Mouse (Mus musculus) CH12F3 (cell line): ENCODE measurements around the gene Kif27.
"Not testable (repeated sequence)": the region's sequence is repeated elsewhere in the genome, so short reads cannot be mapped to it uniquely, and the experiment has no call there.

Experiments
- in situ Hi-C: fragments of 300-500 bp; cut with MboI; formaldehyde crosslinking; loops from 2 replicates; pipeline ENCODE4 v1.14.3; 2020; ENCODE audit warnings: low sequenced_read_pairs

Gene Kif27

GRCm38 (mm10) chr13:58358629-58359303 lies at the start of gene Kif27:
Gene Kif27 (minus strand): TSS chr13:58359122.
- in situ Hi-C loops = no loop called here

DNA sequence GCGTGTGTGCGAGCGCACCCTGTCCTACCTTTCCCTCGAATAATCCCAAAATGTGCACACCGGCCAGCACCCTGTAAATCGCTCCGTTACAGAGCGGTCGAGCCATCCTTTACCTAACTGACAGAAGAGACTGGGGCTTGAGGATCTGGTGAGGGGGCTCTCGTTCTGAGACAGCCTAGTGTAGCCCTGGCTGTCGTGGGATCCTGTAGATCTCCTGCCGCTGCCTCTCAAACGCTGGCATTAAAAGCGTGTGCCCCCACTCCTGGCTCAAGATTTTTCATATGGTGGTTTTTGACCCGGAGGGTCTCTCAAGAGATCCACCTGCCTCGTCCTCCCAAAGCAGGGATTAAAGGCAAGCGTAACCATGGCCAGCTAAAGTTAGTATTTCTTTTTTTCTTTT lies 44.3 kb upstream of the Kif27 start, which contains the start of gene Hnrnpk:
Hnrnpk (minus strand) TSS at position 101 of the 400 bp plus-strand sequence.
- in situ Hi-C loops = not testable (repeated sequence)

DNA sequence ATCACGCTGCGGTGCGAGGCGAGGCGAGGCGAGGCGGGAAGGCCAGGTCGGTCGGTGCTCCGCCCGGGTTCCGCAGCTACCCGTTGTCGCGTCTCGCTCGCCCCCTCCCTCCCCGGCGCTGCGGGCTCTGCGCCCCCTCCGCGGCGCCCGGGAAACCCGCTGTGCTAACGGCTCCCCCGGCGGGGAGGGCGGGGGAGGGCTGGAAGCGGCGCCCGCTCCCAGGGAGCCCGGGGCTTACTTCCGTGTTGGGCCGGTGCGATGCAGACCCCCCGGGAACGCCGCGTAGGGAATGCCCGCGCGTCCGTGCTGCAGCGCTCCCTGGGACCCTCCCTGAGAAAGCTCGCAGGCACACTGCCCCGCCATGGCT lies 43.8 kb upstream of the Kif27 start:
- in situ Hi-C loops = no loop called here

GRCm38 (mm10) chr13:58402003-58402743 lies 43.3 kb upstream of the Kif27 start, which contains the start of gene Rmi1:
Gene Rmi1 (plus strand): TSS chr13:58402248.
- in situ Hi-C loops = no loop called here

DNA sequence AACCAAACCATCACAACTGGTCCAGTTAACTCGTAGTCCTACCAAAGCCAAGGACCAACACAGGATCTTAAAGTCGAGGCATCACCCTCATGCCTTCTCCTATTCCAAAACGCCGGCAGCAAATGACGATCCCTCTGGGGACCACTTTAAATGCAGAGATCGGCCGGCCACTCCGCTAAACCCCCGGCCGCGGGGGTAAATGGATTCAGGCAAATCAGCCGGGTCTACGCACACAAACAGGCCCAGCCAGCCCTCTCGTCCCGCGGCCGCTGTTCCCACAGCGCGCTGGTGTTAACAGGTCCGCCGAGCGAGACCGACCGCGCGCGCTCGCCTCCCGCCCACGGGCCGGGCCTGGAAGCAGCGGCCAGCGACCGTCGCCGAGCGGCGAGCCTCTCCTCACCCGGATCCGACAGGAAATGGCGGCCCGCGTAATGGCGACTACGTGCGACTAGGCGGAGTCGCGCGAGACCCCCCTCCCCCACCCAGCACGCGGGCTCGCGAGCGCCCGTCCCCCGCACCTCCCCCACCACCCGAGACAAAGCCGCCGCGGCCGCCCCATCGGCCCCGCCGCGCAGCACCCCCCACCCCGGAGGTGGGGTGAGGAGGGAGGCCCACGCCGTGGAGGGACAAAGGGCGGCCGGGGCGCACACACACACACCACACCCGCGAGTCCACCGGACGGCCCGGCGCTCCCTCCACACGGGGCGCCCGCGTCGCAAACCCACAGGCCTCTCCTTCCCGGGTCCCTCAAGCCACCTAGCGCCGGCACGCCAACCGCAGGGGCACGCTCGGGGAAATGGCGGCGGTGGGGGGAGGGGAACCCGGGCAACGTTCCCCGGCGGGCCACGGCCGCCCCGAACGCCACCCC lies 42.4 kb upstream of the Kif27 start:
- in situ Hi-C loops = no loop called here

- in situ Hi-C loops = no loop called here
Measured at GRCm38 (mm10) chr13:58400576-58400975, 41.7 kb upstream of the Kif27 start.

- in situ Hi-C loops = loop anchor here (25.0 kb wide), 1 partner anchor 235 kb away; the partner anchor contains the start of gene Idnk
Measured at GRCm38 (mm10) chr13:58397651-58398050, 38.7 kb upstream of the Kif27 start.

DNA sequence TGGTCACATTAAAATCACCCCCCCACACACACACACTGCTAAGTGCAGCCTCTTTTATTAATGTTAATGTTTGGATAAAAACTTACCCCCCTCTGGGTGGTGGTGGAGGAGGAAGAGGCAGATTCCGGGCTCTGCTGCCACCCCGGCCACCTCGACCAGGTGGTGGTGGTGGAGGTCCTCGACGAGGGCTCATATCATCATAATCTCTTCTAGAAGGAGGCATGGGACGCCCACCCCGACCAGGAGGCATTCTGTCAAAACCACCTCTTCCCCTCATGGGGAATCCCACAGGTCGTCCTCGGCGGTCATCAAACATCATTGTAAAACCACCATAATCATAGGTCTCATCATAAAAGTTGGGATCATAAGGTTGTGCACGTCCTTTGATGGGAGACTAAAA lies 35.5 kb upstream of the Kif27 start:
- in situ Hi-C loops = loop anchor here (25.0 kb wide), 1 partner anchor 232 kb away; the partner anchor contains the start of gene Idnk

- in situ Hi-C loops = loop anchor here (25.0 kb wide), 1 partner anchor 227 kb away; the partner anchor contains the start of gene Idnk
Measured at GRCm38 (mm10) chr13:58389324-58389951, 30.5 kb upstream of the Kif27 start.

- in situ Hi-C loops = loop anchor here (25.0 kb wide), 1 partner anchor 226 kb away; the partner anchor contains the start of gene Idnk
Measured at GRCm38 (mm10) chr13:58388379-58388778, 29.5 kb upstream of the Kif27 start.

DNA sequence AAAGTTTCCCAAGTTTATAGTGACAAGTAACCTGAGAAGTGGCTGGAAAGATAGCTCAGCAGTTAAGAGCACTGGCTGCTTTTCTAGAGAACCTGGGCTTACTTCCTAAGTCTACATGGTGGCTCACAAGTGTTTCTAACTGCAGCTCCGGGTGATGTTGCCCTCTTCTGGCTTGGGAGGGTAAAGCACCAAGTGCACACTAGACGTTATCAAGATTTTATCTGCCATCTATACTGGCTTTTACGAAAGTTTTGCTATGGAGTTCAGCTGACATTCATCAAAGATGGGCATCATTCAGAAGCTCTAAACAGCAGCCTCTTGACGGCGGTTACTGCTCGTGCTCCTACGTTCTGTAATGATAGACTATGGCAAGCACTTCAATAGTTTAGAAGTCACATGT lies 29.0 kb upstream of the Kif27 start:
- in situ Hi-C loops = loop anchor here (25.0 kb wide), 1 partner anchor 226 kb away; the partner anchor contains the start of gene Idnk

DNA sequence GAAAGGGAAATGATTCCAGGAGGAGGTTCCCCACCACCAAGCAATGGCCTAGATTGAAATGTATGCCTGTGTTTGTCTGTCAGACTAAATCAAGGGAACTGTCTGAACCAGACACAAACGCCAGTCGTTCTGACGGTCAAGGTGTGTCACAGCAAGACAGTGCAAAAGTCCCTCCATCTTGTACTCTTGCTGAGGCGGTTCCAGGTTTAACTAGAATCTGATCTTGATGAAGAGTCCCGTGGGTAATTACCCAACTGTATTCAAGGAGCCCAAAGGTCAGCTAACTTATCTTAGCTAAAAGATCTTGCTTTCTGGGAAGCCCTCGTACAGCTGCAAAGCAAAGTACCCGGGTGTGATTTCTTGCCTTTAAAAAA lies 26.6 kb upstream of the Kif27 start:
- in situ Hi-C loops = loop anchor here (25.0 kb wide), 1 partner anchor 223 kb away; the partner anchor contains the start of gene Idnk

GRCm38 (mm10) chr13:58384779-58385546 lies 26.0 kb upstream of the Kif27 start, which contains the start of gene 2210016F16Rik:
Gene 2210016F16Rik (minus strand): TSS chr13:58385225.
- in situ Hi-C loops = loop anchor here (25.0 kb wide), 1 partner anchor 223 kb away; the partner anchor contains the start of gene Idnk

DNA sequence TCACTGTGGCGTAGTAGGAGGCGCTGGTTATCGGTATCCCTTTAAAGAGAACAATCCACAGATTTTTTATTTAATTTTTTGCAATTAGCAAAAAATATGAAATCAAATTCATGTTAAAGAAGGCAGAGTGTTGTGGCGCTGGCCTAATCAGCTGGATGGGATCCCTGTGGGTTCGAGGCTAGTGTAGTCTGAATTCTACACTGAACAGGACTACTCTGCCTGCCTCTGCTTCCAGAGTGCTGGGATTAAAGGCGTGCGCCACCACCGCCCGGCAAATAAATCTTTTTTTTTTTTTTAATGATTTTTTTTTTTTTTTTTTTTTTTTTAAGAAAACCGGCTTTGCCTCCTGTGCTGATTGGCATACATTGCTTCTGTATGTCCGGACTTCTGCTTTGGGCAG lies 25.4 kb upstream of the Kif27 start:
- in situ Hi-C loops = loop anchor here (25.0 kb wide), 1 partner anchor 222 kb away; the partner anchor contains the start of gene Idnk

GRCm38 (mm10) chr13:58373153-58373470 lies 14.2 kb upstream of the Kif27 start:
- in situ Hi-C loops = no loop called here

GRCm38 (mm10) chr13:58372278-58373152 lies 13.6 kb upstream of the Kif27 start:
- in situ Hi-C loops = no loop called here

DNA sequence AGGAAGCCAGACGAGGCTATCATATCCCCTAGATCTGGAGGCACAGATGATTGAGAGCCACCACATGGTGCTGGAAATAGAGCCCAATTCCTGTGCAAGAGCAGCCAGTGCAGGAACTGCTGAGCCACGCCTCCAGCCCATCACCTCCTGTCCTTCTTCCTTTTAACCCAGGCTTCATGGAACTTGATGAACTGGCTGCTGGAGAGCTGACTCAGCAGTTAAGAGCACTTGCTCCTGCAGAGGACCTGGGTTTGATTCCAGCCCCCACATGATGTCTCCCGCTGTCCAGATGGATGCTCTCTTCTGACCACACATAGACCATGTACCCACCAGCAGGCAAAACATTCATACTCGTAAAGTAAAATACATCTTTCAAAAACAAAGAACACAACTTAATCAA lies 9.9 kb upstream of the Kif27 start:
- in situ Hi-C loops = no loop called here

DNA sequence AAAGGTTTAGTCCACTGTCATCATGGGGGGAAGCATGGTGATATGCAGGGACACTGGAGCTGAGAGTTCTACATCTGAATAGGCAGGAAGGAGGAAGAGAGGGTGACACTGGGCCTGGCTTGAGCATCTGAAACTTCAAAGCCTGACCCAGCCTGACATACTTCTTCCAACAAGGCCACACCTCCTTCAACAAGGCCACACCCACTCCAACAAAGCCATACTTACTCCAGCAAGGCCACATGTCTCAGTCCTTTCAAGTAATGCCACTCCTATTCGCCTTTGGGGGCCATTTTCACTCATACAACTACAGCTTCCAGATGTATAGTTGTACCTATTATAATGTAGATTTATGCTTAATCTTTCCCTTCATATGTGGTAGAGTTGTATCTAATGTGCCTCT lies 8.7 kb upstream of the Kif27 start:
- in situ Hi-C loops = no loop called here

GRCm38 (mm10) chr13:58366373-58366772 lies 7.5 kb upstream of the Kif27 start:
- in situ Hi-C loops = no loop called here
